Mouse (Mus musculus): ENCODE data around the gene Vmn2r29. TPM values are rescaled to one million over a fixed set of nuclear protein-coding genes. Genes with fewer than 3 reads are reported as not detected.
"Not testable (repeated sequence)": the region's sequence is repeated elsewhere in the genome, so short reads cannot be mapped to it uniquely, and the experiment has no call there.

The Vmn2r29 gene
- polyA plus RNA-seq (2016; fragmentation: Nextera tagmentation; extraction: Ambion mirVana), result 0.28 and 0.65 TPM in 2 replicates

- H3K9me3 ChIP-seq (replicated peaks); H3K4me1 ChIP-seq; H3K27me3 ChIP-seq (ENCODE audit: low read depth, poor library complexity, severe bottlenecking); DNase-seq (ENCODE audit: low spot score); H3K4me3 ChIP-seq; H3K27ac ChIP-seq (replicated peaks); H3K36me3 ChIP-seq: not testable (repeated sequence)
- no CpG with 5 or more reads among the region's 1 CpGs for WGBS
These were observed at the start of gene Vmn2r29 for GRCm38 (mm10) chr7:7247228-7247627. Gene Vmn2r29 (minus strand): TSS chr7:7247328.

GRCm38 (mm10) chr7:7295595-7295994 lies 48.5 kb upstream of the Vmn2r29 start:
- no peak overlapping the region for H3K27ac ChIP-seq (replicated peaks)
- 84% methylated on average over 16 of the region's 16 CpGs for WGBS
- no peak for DNase-seq (ENCODE audit: low spot score)
- H3K4me3 ChIP-seq, result no peak overlapping the region
- peaks cover 59% of the 10 kb centered on the region for H3K36me3 ChIP-seq
- H3K4me1 ChIP-seq, result peaks cover 12% of the 10 kb centered on the region; the same call in 1 of the 2 replicates
- no peaks in the 10 kb centered on the region for H3K27me3 ChIP-seq (ENCODE audit: low read depth, poor library complexity, severe bottlenecking)
- H3K9me3 ChIP-seq (replicated peaks), result peaks cover 20% of the 10 kb centered on the region

- H3K27me3 ChIP-seq (ENCODE audit: low read depth, poor library complexity, severe bottlenecking), result no peaks in the 10 kb centered on the region
- H3K36me3 ChIP-seq, result peaks cover 39% of the 10 kb centered on the region
- H3K4me1 ChIP-seq, result no peaks in the 10 kb centered on the region
- peaks cover 8% of the 10 kb centered on the region for H3K9me3 ChIP-seq (replicated peaks)
- 75% methylated on average over 1 of the region's 1 CpGs for WGBS
- H3K27ac ChIP-seq (replicated peaks), result no peak overlapping the region
- DNase-seq (ENCODE audit: low spot score), result no peak
- no peak overlapping the region for H3K4me3 ChIP-seq
These were observed 34.3 kb upstream of the Vmn2r29 start for GRCm38 (mm10) chr7:7281383-7281782.

GRCm38 (mm10) chr7:7277966-7278567 lies 30.9 kb upstream of the Vmn2r29 start, which contains the start of gene Gm45844:
Gene Gm45844 (minus strand): TSS chr7:7278289.
- 45% methylated on average over 45 of the region's 45 CpGs for WGBS
- Histone ChIP-seq H3K4me3 (peak within 1 kb of the TSS; percentile 39), H3K36me3 (peaks cover 10% of the 10 kb centered on the region), H3K27ac (replicated peaks) (peak within 1 kb of the TSS; percentile 4)
- not testable (repeated sequence) for H3K9me3 ChIP-seq (replicated peaks); H3K27me3 ChIP-seq (ENCODE audit: low read depth, poor library complexity, severe bottlenecking); H3K4me1 ChIP-seq
- peak; percentile 75 for DNase-seq (ENCODE audit: low spot score)

GRCm38 (mm10) chr7:7277556-7277955 lies 30.4 kb upstream of the Vmn2r29 start:
- not testable (repeated sequence) for H3K36me3 ChIP-seq; H3K4me1 ChIP-seq; H3K27me3 ChIP-seq (ENCODE audit: low read depth, poor library complexity, severe bottlenecking); H3K9me3 ChIP-seq (replicated peaks)
- WGBS, result 53% methylated on average over 24 of the region's 24 CpGs
- Histone ChIP-seq H3K27ac (replicated peaks) (peak overlapping the region; percentile 4), H3K4me3 (peak overlapping the region; percentile 39)
- DNase-seq (ENCODE audit: low spot score), result peak; percentile 60

- Histone ChIP-seq H3K4me3 (peak within 1 kb of the TSS; percentile 58), H3K36me3 (peaks cover 21% of the 10 kb centered on the region), H3K27ac (replicated peaks) (0 out of 2 replicates have a peak within 1 kb of the TSS, but pooled peaks have one; percentile 52)
- DNase-seq (ENCODE audit: low spot score), result peak; percentile 26
- under 1% methylated on average over 24 of the region's 24 CpGs for WGBS
- H3K4me1 ChIP-seq; H3K9me3 ChIP-seq (replicated peaks); H3K27me3 ChIP-seq (ENCODE audit: low read depth, poor library complexity, severe bottlenecking): not testable (repeated sequence)
These were observed 37.6 kb downstream of the Vmn2r29 start, which contains the start of gene Zfp772 for GRCm38 (mm10) chr7:7209313-7210151. Gene Zfp772 (minus strand): TSS chr7:7209998.

- DNase-seq (ENCODE audit: low spot score), result peak; percentile 73
- H3K4me1 ChIP-seq, result no peaks in the 10 kb centered on the region
- 8% methylated on average over 17 of the region's 18 CpGs for WGBS
- H3K9me3 ChIP-seq (replicated peaks), result no peaks in the 10 kb centered on the region
- peak overlapping the region; percentile 58 for H3K4me3 ChIP-seq
- H3K36me3 ChIP-seq, result no peaks in the 10 kb centered on the region; the same call in 1 of the 2 replicates
- H3K27me3 ChIP-seq (ENCODE audit: low read depth, poor library complexity, severe bottlenecking), result no peaks in the 10 kb centered on the region
- peak overlapping the region; percentile 65; the same call in 1 of the 2 replicates for H3K27ac ChIP-seq (replicated peaks)
These were observed 58.8 kb downstream of the Vmn2r29 start for GRCm38 (mm10) chr7:7188191-7188942.

GRCm38 (mm10) chr7:7187417-7188190 lies 59.5 kb downstream of the Vmn2r29 start:
- H3K9me3 ChIP-seq (replicated peaks), result no peaks in the 10 kb centered on the region
- peak overlapping the region; percentile 58 for H3K4me3 ChIP-seq
- WGBS, result 40% methylated on average over 13 of the region's 13 CpGs
- H3K36me3 ChIP-seq, result peaks cover 7% of the 10 kb centered on the region
- no peak for DNase-seq (ENCODE audit: low spot score)
- no peak overlapping the region for H3K27ac ChIP-seq (replicated peaks)
- no peaks in the 10 kb centered on the region for H3K4me1 ChIP-seq
- no peaks in the 10 kb centered on the region for H3K27me3 ChIP-seq (ENCODE audit: low read depth, poor library complexity, severe bottlenecking)

- Histone ChIP-seq H3K27ac (replicated peaks) (no peak overlapping the region), H3K27me3 (ENCODE audit: low read depth, poor library complexity, severe bottlenecking) (no peaks in the 10 kb centered on the region), H3K4me1 (no peaks in the 10 kb centered on the region), H3K9me3 (replicated peaks) (no peaks in the 10 kb centered on the region), H3K36me3 (peaks cover 24% of the 10 kb centered on the region), H3K4me3 (no peak overlapping the region)
- no peak for DNase-seq (ENCODE audit: low spot score)
- WGBS, result 100% methylated on average over 1 of the region's 1 CpGs
These were observed 61.2 kb downstream of the Vmn2r29 start for GRCm38 (mm10) chr7:7185897-7186296.

Other genes with a start within 250 kb of the Vmn2r29 start
- gene Zfp954, start 125.8 kb downstream of the Vmn2r29 start, polyA plus RNA-seq (2016; fragmentation: Nextera tagmentation; extraction: Ambion mirVana), result 13.8 and 17.2 TPM in 2 replicates
- 5.0 and 8.2 TPM in 2 replicates for gene Zfp773, start 110.6 kb downstream of the Vmn2r29 start, polyA plus RNA-seq (2016; fragmentation: Nextera tagmentation; extraction: Ambion mirVana)
- 2.4 and 2.7 TPM in 2 replicates for gene Zfp418, start 76.0 kb downstream of the Vmn2r29 start, polyA plus RNA-seq (2016; fragmentation: Nextera tagmentation; extraction: Ambion mirVana)
- 8.4 and 11.1 TPM in 2 replicates for gene Zfp772, start 37.3 kb downstream of the Vmn2r29 start, polyA plus RNA-seq (2016; fragmentation: Nextera tagmentation; extraction: Ambion mirVana)
- gene Gm45844, start 31.0 kb upstream of the Vmn2r29 start, polyA plus RNA-seq (2016; fragmentation: Nextera tagmentation; extraction: Ambion mirVana), result 1.5 and 2.0 TPM in 2 replicates
- 42.7 and 56.4 TPM in 2 replicates for gene Clcn4, start 53.5 kb upstream of the Vmn2r29 start, polyA plus RNA-seq (2016; fragmentation: Nextera tagmentation; extraction: Ambion mirVana)
- gene Vmn2r30, start 90.3 kb upstream of the Vmn2r29 start, polyA plus RNA-seq (2016; fragmentation: Nextera tagmentation; extraction: Ambion mirVana), result not detected in 2 replicates
- gene Gm45783, start 127.2 kb upstream of the Vmn2r29 start, polyA plus RNA-seq (2016; fragmentation: Nextera tagmentation; extraction: Ambion mirVana), result not detected in 2 replicates
- not detected in 2 replicates for gene Vmn2r31, start 152.4 kb upstream of the Vmn2r29 start, polyA plus RNA-seq (2016; fragmentation: Nextera tagmentation; extraction: Ambion mirVana)
- gene Vmn2r32, start 232.7 kb upstream of the Vmn2r29 start, polyA plus RNA-seq (2016; fragmentation: Nextera tagmentation; extraction: Ambion mirVana), result not detected in 2 replicates

Data from midbrain, embryonic 10.5 days (tissue).